Mouse (Mus musculus) heart, postnatal 0 days (tissue): Measurements from ENCODE around the gene Dok7.

Source experiments
- CTCF ChIP-seq: IDR thresholded peaks from 2 replicates; pipeline ENCODE4 v1.5.1; 2016; ENCODE audit warnings: antibody characterized with exemption, control low read depth, low read depth
- EP300 ChIP-seq: IDR thresholded peaks from 2 replicates; pipeline ENCODE4 v1.6.1; 2016; ENCODE audit warnings: antibody characterized with exemption, low read depth

DNA sequence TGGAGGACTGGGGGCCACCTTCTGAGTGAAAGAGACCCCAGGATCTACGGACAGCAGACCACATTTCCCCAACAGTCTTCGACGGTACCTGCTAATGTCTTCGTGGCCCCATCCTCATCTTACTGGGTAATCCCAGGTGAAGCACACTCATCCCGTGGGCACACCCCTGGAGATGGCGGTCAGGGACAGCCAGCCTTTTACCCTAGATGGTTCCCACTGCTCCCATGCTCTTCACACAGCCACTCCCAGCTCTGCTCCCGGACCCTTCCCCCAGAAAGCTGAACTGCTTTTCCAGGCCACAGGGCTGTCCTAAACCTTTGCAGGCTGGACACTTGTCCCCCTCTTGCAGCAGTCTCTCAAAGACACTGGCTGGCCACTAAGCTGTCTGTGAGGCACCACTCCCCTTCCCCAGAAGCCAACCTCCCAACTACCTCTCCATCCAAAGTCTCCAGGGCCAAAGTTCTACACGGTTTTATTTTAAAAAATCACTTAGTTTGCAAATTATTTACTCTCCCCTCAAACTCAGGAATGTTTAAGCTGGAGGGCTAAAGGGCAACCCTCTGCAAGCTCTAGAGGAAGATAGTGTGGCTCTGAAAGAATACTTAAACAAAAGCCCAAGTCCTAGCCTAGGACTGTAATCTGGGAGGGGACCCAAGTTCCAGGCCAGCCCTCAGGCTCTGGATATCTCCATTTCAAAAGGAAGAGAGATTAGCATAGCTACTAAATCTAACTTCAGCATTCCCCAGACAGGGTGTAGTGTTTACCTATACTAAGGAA is 47.8 kb downstream of the Dok7 start:
- no peak for TF ChIP-seq EP300
- TF ChIP-seq CTCF = no peak
